Mouse (Mus musculus): ENCODE results near the gene Nphp4.
A peak's percentile ranks its signal among the peaks of the same experiment; 100 is the strongest.

GRCm38 (mm10) chr4:152520083-152520482, 43.6 kb downstream of the Nphp4 start:
- TF ChIP-seq CTCF (IDR thresholded peaks at IDR 0.05; ENCODE audit: insufficient read depth, low read depth, low read length) (peak; percentile 41; the same call in 1 of the 2 replicates), POLR2A (IDR thresholded peaks at IDR 0.05; ENCODE audit: insufficient read depth, low read depth, low read length) (no peak)
